Mouse (Mus musculus) CH12.LX (cell line): ENCODE results near the gene Pon1. TPM values are rescaled to one million over a fixed set of nuclear protein-coding genes. Genes with fewer than 3 reads are reported as not detected.

Experiments used
- DNase-seq: peaks from one replicate; pipeline ENCODE4 v3.0.0-alpha.2; 2013; ENCODE audit errors: extremely low read depth
- H3K27ac ChIP-seq: 2 replicates; pipeline ENCODE4 v1.5.1; 2012; ENCODE audit warnings: low read depth, mild to moderate bottlenecking, control low read depth, moderate library complexity; ENCODE audit not compliant: insufficient read depth
- H3K27me3 ChIP-seq: replicated peaks from 2 replicates; pipeline ENCODE3; 2012; ENCODE audit warnings: inconsistent platforms
- H3K36me3 ChIP-seq, 2 experiments: replicated peaks in 1 of 2; 2 replicates each; pipeline versions ENCODE3 to v1.6.1; 2012; ENCODE audit warnings: inconsistent platforms in 1 of 2, low read length in 1 of 2, mild to moderate bottlenecking in 1 of 2, mixed read lengths in 1 of 2, moderate library complexity in 1 of 2; ENCODE audit not compliant: control insufficient read depth in 1 of 2, insufficient read depth in 1 of 2
- H3K4me1 ChIP-seq, 2 experiments: 2 replicates each; pipeline ENCODE4 v1.6.1; 2012; ENCODE audit warnings: inconsistent platforms in 1 of 2, moderate library complexity in 1 of 2; ENCODE audit not compliant: insufficient read depth in 2 of 2, control insufficient read depth in 1 of 2
- H3K4me2 ChIP-seq: 2 replicates; pipeline ENCODE4 v1.6.1; 2012; ENCODE audit warnings: low read depth, mild to moderate bottlenecking, control low read depth; ENCODE audit not compliant: poor library complexity, insufficient read depth, severe bottlenecking
- H3K4me3 ChIP-seq, 3 experiments: fragments of 150-350 bp in 1 of 3; sonication (generic) in 1 of 3; replicated peaks in 1 of 3; 2 replicates each; pipeline versions ENCODE3 to v1.5.1; 2011 to 2012; ENCODE audit warnings: low read depth in 2 of 3, low read length in 2 of 3, mild to moderate bottlenecking in 2 of 3, moderate library complexity in 2 of 3, control low read depth in 1 of 3, improper control_type of control experiment in 1 of 3, inconsistent platforms in 1 of 3, mixed read lengths in 1 of 3; ENCODE audit not compliant: poor library complexity in 1 of 3
- H3K79me2 ChIP-seq: replicated peaks from 2 replicates; pipeline ENCODE4 v1.6.1; 2012; ENCODE audit warnings: mild to moderate bottlenecking, moderate library complexity; ENCODE audit not compliant: control insufficient read depth, poor library complexity, insufficient read depth, severe bottlenecking; ENCODE audit errors: extremely low read depth
- H3K9ac ChIP-seq: 2 replicates; pipeline ENCODE4 v1.6.1; 2012; ENCODE audit warnings: low read depth, mild to moderate bottlenecking, control low read depth, moderate library complexity; ENCODE audit not compliant: insufficient read depth
- H3K9me3 ChIP-seq: replicated peaks from 2 replicates; pipeline ENCODE3; 2012; ENCODE audit warnings: low read length, inconsistent platforms, mixed read lengths
- BHLHE40 ChIP-seq: IDR thresholded peaks from 2 replicates; pipeline ENCODE4 v1.6.1; 2011; ENCODE audit warnings: mild to moderate bottlenecking, low read depth, low read length, improper control_type of control experiment
- CHD2 ChIP-seq: IDR thresholded peaks from 2 replicates; pipeline ENCODE4 v1.6.1; 2011; ENCODE audit warnings: low read length, improper control_type of control experiment
- CTCF ChIP-seq, 2 experiments: IDR thresholded peaks in 1 of 2; conservative IDR thresholded peaks in 1 of 2; 2 replicates each; pipeline ENCODE4 v1.5.1; 2011 to 2012; ENCODE audit warnings: low read depth in 2 of 2, low read length in 2 of 2, improper control_type of control experiment in 1 of 2, inconsistent platforms in 1 of 2, mild to moderate bottlenecking in 1 of 2, moderate library complexity in 1 of 2
- E2F4 ChIP-seq: IDR thresholded peaks from 2 replicates; pipeline ENCODE4 v1.6.1; 2011; ENCODE audit warnings: low read depth, low read length, improper control_type of control experiment; ENCODE audit not compliant: insufficient replicate concordance
- EP300 ChIP-seq: IDR thresholded peaks from 2 replicates; pipeline ENCODE4 v1.6.1; 2011; ENCODE audit warnings: low read length, improper control_type of control experiment
- ETS1 ChIP-seq: conservative IDR thresholded peaks from 2 replicates; pipeline ENCODE4 v1.6.1; 2012; ENCODE audit warnings: low read depth, mild to moderate bottlenecking, inconsistent platforms, low read length, improper control_type of control experiment, moderate library complexity
- HCFC1 ChIP-seq: IDR thresholded peaks from 2 replicates; pipeline ENCODE4 v1.6.1; 2012; ENCODE audit warnings: low read depth, mild to moderate bottlenecking, inconsistent platforms, low read length, improper control_type of control experiment
- JUN ChIP-seq: IDR thresholded peaks from 2 replicates; pipeline ENCODE4 v1.6.1; 2011; ENCODE audit warnings: low read depth, mild to moderate bottlenecking, low read length, improper control_type of control experiment, moderate library complexity; ENCODE audit not compliant: insufficient read depth
- JUND ChIP-seq: conservative IDR thresholded peaks from 2 replicates; pipeline ENCODE4 v1.6.1; 2011; ENCODE audit warnings: low read depth, low read length, improper control_type of control experiment
- KAT2A ChIP-seq: IDR thresholded peaks from 2 replicates; pipeline ENCODE4 v1.6.1; 2012; ENCODE audit warnings: low read length, improper control_type of control experiment, inconsistent platforms; ENCODE audit not compliant: insufficient replicate concordance
- MAFK ChIP-seq: IDR thresholded peaks from 2 replicates; pipeline ENCODE4 v1.6.1; 2011; ENCODE audit warnings: low read length, improper control_type of control experiment; ENCODE audit not compliant: insufficient replicate concordance
- MAX ChIP-seq: IDR thresholded peaks from 2 replicates; pipeline ENCODE4 v1.6.1; 2011; ENCODE audit warnings: low read length, improper control_type of control experiment
- MXI1 ChIP-seq: IDR thresholded peaks from 2 replicates; pipeline ENCODE4 v1.6.1; 2011; ENCODE audit warnings: mild to moderate bottlenecking, low read depth, low read length, improper control_type of control experiment
- NRF1 ChIP-seq: IDR thresholded peaks from 2 replicates; pipeline ENCODE4 v1.6.1; 2014; ENCODE audit warnings: low read depth, mild to moderate bottlenecking, inconsistent platforms, low read length, improper control_type of control experiment, moderate library complexity
- POLR2A ChIP-seq: IDR thresholded peaks from 2 replicates; pipeline ENCODE4 v1.6.1; 2011; ENCODE audit warnings: low read depth, mild to moderate bottlenecking, improper control_type of control experiment, low read length
- POLR2AphosphoS2 ChIP-seq: IDR thresholded peaks from 2 replicates; pipeline ENCODE4 v1.6.1; 2011; ENCODE audit warnings: low read depth, low read length, improper control_type of control experiment
- RAD21 ChIP-seq: IDR thresholded peaks from 2 replicates; pipeline ENCODE4 v1.6.1; 2011; ENCODE audit warnings: low read depth, mild to moderate bottlenecking, low read length, improper control_type of control experiment, moderate library complexity
- UBTF ChIP-seq: IDR thresholded peaks from 2 replicates; pipeline ENCODE4 v1.6.1; 2012; ENCODE audit warnings: low read depth, mild to moderate bottlenecking, inconsistent platforms, low read length, improper control_type of control experiment, moderate library complexity
- ZKSCAN1 ChIP-seq: IDR thresholded peaks from 2 replicates; pipeline ENCODE4 v1.6.1; 2012; ENCODE audit warnings: low read depth, inconsistent platforms, low read length, improper control_type of control experiment, borderline replicate concordance
- ZNF384 ChIP-seq: IDR thresholded peaks from 2 replicates; pipeline ENCODE4 v1.6.1; 2012; ENCODE audit warnings: low read depth, low read length, improper control_type of control experiment, inconsistent platforms
- dilution Hi-C: fragments of 300-500 bp; cut with MboI; formaldehyde crosslinking; loops from 2 replicates; pipeline ENCODE4 v1.14.3; 2020; ENCODE audit warnings: low sequenced_read_pairs; ENCODE audit not compliant: extremely low pct_unique_long_range_greater_than_20kb, extremely low pct_ligation_motif_present
- in situ Hi-C: fragments of 300-500 bp; cut with MboI; formaldehyde crosslinking; loops from 3 replicates; pipeline ENCODE4 v1.14.3; 2019; ENCODE audit warnings: low sequenced_read_pairs, low pct_ligation_motif_present, low pct_unique_long_range_greater_than_20kb, mixed read lengths
- polyA plus RNA-seq: library from polyadenylated mRNA; unstranded; fragments of >175 nt; gene quantifications from 2 replicates; pipeline ENCODE4 v1.2.1, GENCODE M21; 2012; ENCODE audit warnings: low read depth; ENCODE audit not compliant: insufficient read length
- total RNA-seq, 2 experiments: library from RNA; depleted of rRNA; stranded (reverse); fragments of 300-350 nt in 1 of 2; fragments of >200 nt in 1 of 2; gene quantifications; 2 replicates each; pipeline ENCODE4 v1.2.3; 2012 to 2014

Gene Pon1
- total and polyA plus RNA-seq, 3 experiments = not detected

- Histone ChIP-seq H3K36me3 (no peaks in the 10 kb centered on the region), H3K4me3 (no peak overlapping the region), H3K4me2 (no peak overlapping the region), H3K27me3 (no peaks in the 10 kb centered on the region), H3K4me1 (peaks cover 5 to 23% of the 10 kb centered on the region in 2 experiments; a peak in 2 of 4 replicates), H3K27ac (no peak overlapping the region), H3K9me3 (no peaks in the 10 kb centered on the region), H3K9ac (no peak overlapping the region), H3K79me2 (no peaks in the 10 kb centered on the region)
- dilution Hi-C loops (no loop called here), in situ Hi-C loops (no loop called here)
- DNase-seq = no peak
- TF ChIP-seq NRF1 (no peak), MAFK (no peak), CHD2 (no peak), ETS1 (no peak), KAT2A (no peak), JUN (no peak), UBTF (no peak), CTCF (conservative IDR thresholded peaks at IDR 0.05 in 1 of 2, IDR thresholded peaks at IDR 0.05 in 1 of 2; ENCODE audit: low read depth in 2 of 2, low read length in 2 of 2) (no peak), E2F4 (no peak), JUND (no peak), RAD21 (no peak)
These were observed 31.7 kb downstream of the Pon1 start for GRCm38 (mm10) chr6:5162052-5162451.

- TF ChIP-seq ETS1 (peak; percentile 55), CHD2 (no peak), KAT2A (no peak), MAX (no peak), JUND (peak; percentile 45; the same call in 1 of the 2 replicates), ZNF384 (peak; percentile 56), JUN (peak; percentile 25; the same call in 1 of the 2 replicates), MXI1 (no peak), MAFK (peak; percentile 65; the same call in 1 of the 2 replicates), POLR2AphosphoS2 (no peak), BHLHE40 (0 out of 2 replicates have a peak, but pooled peaks have one; percentile 29), POLR2A (no peak), ZKSCAN1 (no peak), EP300 (peak; percentile 24; the same call in 1 of the 2 replicates), HCFC1 (peak; percentile 21; the same call in 1 of the 2 replicates)
- H3K9me3 ChIP-seq = no peaks in the 10 kb centered on the region
- H3K9ac ChIP-seq = no peak overlapping the region
- in situ Hi-C loops = no loop called here
- no peaks in the 10 kb centered on the region for H3K79me2 ChIP-seq
- no peak overlapping the region for H3K27ac ChIP-seq
- H3K36me3 ChIP-seq = no peaks in the 10 kb centered on the region
- peaks cover 5 to 23% of the 10 kb centered on the region in 2 experiments; a peak in 2 of 4 replicates for H3K4me1 ChIP-seq
- H3K27me3 ChIP-seq = no peaks in the 10 kb centered on the region
- dilution Hi-C loops = no loop called here
- peak; percentile 63 for DNase-seq
- no peak overlapping the region for H3K4me3 ChIP-seq
- peak overlapping the region; percentile 39 for H3K4me2 ChIP-seq
These were observed 34.4 kb downstream of the Pon1 start for GRCm38 (mm10) chr6:5159385-5159791.
